Mouse (Mus musculus) midbrain, embryonic 14.5 days (tissue): ENCODE measurements around the gene Grin3b. TPM values are rescaled to one million over a fixed set of nuclear protein-coding genes. Genes with fewer than 3 reads are reported as not detected.

ENCODE experiments used
- ATAC-seq: fragments of 200-750 bp; cut with Nextera tagmentation; 2 replicates; pipeline ENCODE4 v1.8.0; 2017; ENCODE audit warnings: moderate number of reproducible peaks, moderate library complexity; ENCODE audit not compliant: low FRiP score, low TSS enrichment
- DNase-seq: peaks from one replicate; pipeline ENCODE4 v3.0.0-alpha.2; 2015
- H3K27ac ChIP-seq: fragments of 300-500 bp; sonication (generic); replicated peaks from 2 replicates; pipeline ENCODE4 v1.5.1; 2014; ENCODE audit warnings: mild to moderate bottlenecking, low read depth, low read length, moderate library complexity
- H3K27me3 ChIP-seq: fragments of 300-500 bp; sonication (generic); 2 replicates; pipeline ENCODE4 v1.6.1; 2014; ENCODE audit warnings: low read length, control low read depth, mixed read lengths; ENCODE audit not compliant: control insufficient read depth, insufficient read depth
- H3K36me3 ChIP-seq: fragments of 300-500 bp; sonication (generic); 2 replicates; pipeline ENCODE4 v1.6.1; 2014; ENCODE audit warnings: low read length, control low read depth; ENCODE audit not compliant: control insufficient read depth, insufficient read depth
- H3K4me1 ChIP-seq: fragments of 300-500 bp; sonication (generic); 2 replicates; pipeline ENCODE4 v1.6.1; 2014; ENCODE audit warnings: mild to moderate bottlenecking, antibody characterized with exemption, low read length, control low read depth; ENCODE audit not compliant: control insufficient read depth, insufficient read depth
- H3K4me2 ChIP-seq: fragments of 300-500 bp; sonication (generic); 2 replicates; pipeline ENCODE4 v1.6.1; 2014; ENCODE audit warnings: mild to moderate bottlenecking, low read length, moderate library complexity
- H3K4me3 ChIP-seq: fragments of 300-500 bp; sonication (generic); replicated peaks from 2 replicates; pipeline ENCODE4 v1.5.1; 2014; ENCODE audit warnings: low read depth, low read length
- H3K9ac ChIP-seq: fragments of 300-500 bp; sonication (generic); replicated peaks from 2 replicates; pipeline ENCODE4 v1.6.1; 2014; ENCODE audit warnings: mild to moderate bottlenecking, low read length, moderate library complexity
- H3K9me3 ChIP-seq: fragments of 300-500 bp; sonication (generic); 2 replicates; pipeline ENCODE4 v1.6.1; 2016; ENCODE audit warnings: low read length, control low read depth, mixed read lengths; ENCODE audit not compliant: control insufficient read depth
- WGBS: fragments of 180-500 bp; shearing (Covaris S2); extraction: QIAGEN DNeasy Blood & Tissue Kit; methylation state at CpG from one replicate; pipeline ENCODE4 v1.1.7; 2014; 5-methylcytosine and 5-hydroxymethylcytosine counted together
- polyA plus RNA-seq: library from polyadenylated mRNA; unstranded; fragments of >200 nt; fragmentation: Nextera tagmentation; extraction: Ambion mirVana; gene quantifications from 2 replicates; pipeline ENCODE4 v1.2.1, GENCODE M21; 2014

Gene Grin3b
- polyA plus RNA-seq, 1 experiment from 2014 or later = 0.39 TPM

- no peak overlapping the region for H3K4me3 ChIP-seq
- H3K9me3 ChIP-seq = no peaks in the 10 kb centered on the region
- no peak overlapping the region for H3K4me2 ChIP-seq
- ATAC-seq = 0 out of 2 replicates have a peak, but pooled peaks have one; percentile 58
- H3K27me3 ChIP-seq = no peaks in the 10 kb centered on the region
- no peak overlapping the region; the same call in 1 of the 2 replicates for H3K9ac ChIP-seq
- H3K36me3 ChIP-seq = peaks cover 23% of the 10 kb centered on the region
- H3K27ac ChIP-seq = no peak overlapping the region
- 17% methylated on average over 16 of the region's 16 CpGs for WGBS
- peak; percentile 47 for DNase-seq
- H3K4me1 ChIP-seq = 0 out of 2 replicates have a peak, but pooled peaks cover 6% of the 10 kb centered on the region
Measured at GRCm38 (mm10) chr10:79945507-79946234, 24.8 kb upstream of the Grin3b start.

GRCm38 (mm10) chr10:79946752-79947322, 23.7 kb upstream of the Grin3b start:
- H3K9me3 ChIP-seq = no peaks in the 10 kb centered on the region
- WGBS = 25% methylated on average over 7 of the region's 7 CpGs
- no peak for ATAC-seq

GRCm38 (mm10) chr10:79947502-79947901, 23.0 kb upstream of the Grin3b start:
- H3K27me3 ChIP-seq = no peaks in the 10 kb centered on the region
- no peak overlapping the region for H3K27ac ChIP-seq
- peaks cover 36% of the 10 kb centered on the region for H3K36me3 ChIP-seq
- 88% methylated on average over 6 of the region's 6 CpGs for WGBS
- H3K4me1 ChIP-seq = 0 out of 2 replicates have a peak, but pooled peaks cover 6% of the 10 kb centered on the region
- DNase-seq (no peak), ATAC-seq (no peak)
- H3K9me3 ChIP-seq = no peaks in the 10 kb centered on the region
- H3K4me3 ChIP-seq = no peak overlapping the region
- no peak overlapping the region for H3K9ac ChIP-seq
- no peak overlapping the region for H3K4me2 ChIP-seq

More at GRCm38 (mm10) chr10:79946752-79947322, 23.7 kb upstream of the Grin3b start:
- no peak overlapping the region for H3K4me3 ChIP-seq
- no peak overlapping the region for H3K27ac ChIP-seq
- H3K27me3 ChIP-seq = no peaks in the 10 kb centered on the region
- H3K4me1 ChIP-seq = 0 out of 2 replicates have a peak, but pooled peaks cover 6% of the 10 kb centered on the region
- DNase-seq = no peak
- 0 out of 2 replicates have a peak overlapping the region, but pooled peaks have one; percentile 12 for H3K9ac ChIP-seq
- no peak overlapping the region for H3K4me2 ChIP-seq
- H3K36me3 ChIP-seq = peaks cover 33% of the 10 kb centered on the region

GRCm38 (mm10) chr10:79949873-79950272, 20.6 kb upstream of the Grin3b start:
- no peaks in the 10 kb centered on the region for H3K9me3 ChIP-seq
- H3K4me2 ChIP-seq = no peak overlapping the region
- 0 out of 2 replicates have a peak, but pooled peaks cover 6% of the 10 kb centered on the region for H3K4me1 ChIP-seq
- H3K36me3 ChIP-seq = peaks cover 46% of the 10 kb centered on the region
- no peak overlapping the region for H3K27ac ChIP-seq
- WGBS = 94% methylated on average over 4 of the region's 4 CpGs
- DNase-seq (no peak), ATAC-seq (no peak)
- no peaks in the 10 kb centered on the region for H3K27me3 ChIP-seq
- H3K9ac ChIP-seq = no peak overlapping the region
- H3K4me3 ChIP-seq = no peak overlapping the region

GRCm38 (mm10) chr10:79950661-79951060, 19.9 kb upstream of the Grin3b start:
- Histone ChIP-seq H3K4me2 (no peak overlapping the region), H3K27me3 (no peaks in the 10 kb centered on the region), H3K4me3 (no peak overlapping the region), H3K4me1 (0 out of 2 replicates have a peak, but pooled peaks cover 4% of the 10 kb centered on the region), H3K9me3 (no peaks in the 10 kb centered on the region), H3K9ac (no peak overlapping the region), H3K27ac (no peak overlapping the region), H3K36me3 (peaks cover 46% of the 10 kb centered on the region)
- ATAC-seq (no peak), DNase-seq (no peak)
- WGBS = 84% methylated on average over 18 of the region's 18 CpGs

- Histone ChIP-seq H3K4me1 (no peaks in the 10 kb centered on the region), H3K27ac (no peak overlapping the region), H3K9me3 (no peaks in the 10 kb centered on the region), H3K36me3 (peaks cover 38% of the 10 kb centered on the region), H3K9ac (no peak overlapping the region), H3K4me3 (no peak overlapping the region), H3K4me2 (no peak overlapping the region), H3K27me3 (no peaks in the 10 kb centered on the region; the same call in 1 of the 2 replicates)
- no peak for ATAC-seq
- WGBS = 84% methylated on average over 6 of the region's 6 CpGs
- no peak for DNase-seq
Measured at GRCm38 (mm10) chr10:79953946-79954345, 16.6 kb upstream of the Grin3b start.

- Histone ChIP-seq H3K9ac (no peak overlapping the region), H3K9me3 (no peaks in the 10 kb centered on the region), H3K27ac (no peak overlapping the region), H3K27me3 (no peaks in the 10 kb centered on the region; the same call in 1 of the 2 replicates), H3K4me3 (no peak overlapping the region), H3K36me3 (peaks cover 24% of the 10 kb centered on the region), H3K4me2 (no peak overlapping the region), H3K4me1 (peaks cover 4% of the 10 kb centered on the region; the same call in 1 of the 2 replicates)
- no peak for DNase-seq
- WGBS = 78% methylated on average over 9 of the region's 9 CpGs
- ATAC-seq = no peak
Measured at GRCm38 (mm10) chr10:79955691-79956090, 14.8 kb upstream of the Grin3b start.

GRCm38 (mm10) chr10:79956643-79957154, 13.8 kb upstream of the Grin3b start:
- Histone ChIP-seq H3K27ac (no peak overlapping the region), H3K9ac (no peak overlapping the region), H3K27me3 (no peaks in the 10 kb centered on the region; the same call in 1 of the 2 replicates), H3K4me2 (no peak overlapping the region), H3K36me3 (peaks cover 14% of the 10 kb centered on the region), H3K4me1 (peaks cover 6% of the 10 kb centered on the region; the same call in 1 of the 2 replicates), H3K4me3 (no peak overlapping the region), H3K9me3 (no peaks in the 10 kb centered on the region)
- ATAC-seq = no peak
- 17% methylated on average over 4 of the region's 4 CpGs for WGBS
- no peak for DNase-seq
